Mouse (Mus musculus) lung, adult 2 months (tissue): ENCODE data around the gene Espn.

Experiments
- CTCF ChIP-seq: fragments of 200-500 bp; IDR thresholded peaks from 2 replicates; pipeline ENCODE4 v1.5.1; 2011; ENCODE audit warnings: mild to moderate bottlenecking, low read length, control low read depth; ENCODE audit not compliant: insufficient read depth
- POLR2A ChIP-seq: fragments of 200-500 bp; IDR thresholded peaks from 2 replicates; pipeline ENCODE4 v1.6.1; 2011; ENCODE audit warnings: low read depth, mild to moderate bottlenecking, control low read depth, low read length, borderline replicate concordance; ENCODE audit errors: extremely low read depth

DNA sequence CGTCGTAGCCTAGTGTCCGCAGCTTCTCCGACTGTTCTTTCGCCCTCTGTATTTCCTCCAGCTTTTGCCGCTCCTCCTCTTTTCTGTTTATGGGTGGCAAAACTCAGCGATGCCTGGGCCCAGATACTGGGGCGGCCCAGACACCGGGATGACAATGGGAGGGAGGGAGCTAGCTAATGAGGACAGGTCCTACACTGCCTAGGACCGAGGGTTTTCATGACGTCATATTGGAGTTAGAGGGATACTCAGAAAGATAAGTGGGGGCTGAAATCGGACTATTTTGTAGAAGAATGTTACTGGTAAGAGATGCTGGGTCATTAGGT, 31.0 kb downstream of the Espn start:
- TF ChIP-seq POLR2A = no peak
- TF ChIP-seq CTCF = no peak
